Mouse (Mus musculus): ENCODE measurements around the gene Iqgap2.

DNA sequence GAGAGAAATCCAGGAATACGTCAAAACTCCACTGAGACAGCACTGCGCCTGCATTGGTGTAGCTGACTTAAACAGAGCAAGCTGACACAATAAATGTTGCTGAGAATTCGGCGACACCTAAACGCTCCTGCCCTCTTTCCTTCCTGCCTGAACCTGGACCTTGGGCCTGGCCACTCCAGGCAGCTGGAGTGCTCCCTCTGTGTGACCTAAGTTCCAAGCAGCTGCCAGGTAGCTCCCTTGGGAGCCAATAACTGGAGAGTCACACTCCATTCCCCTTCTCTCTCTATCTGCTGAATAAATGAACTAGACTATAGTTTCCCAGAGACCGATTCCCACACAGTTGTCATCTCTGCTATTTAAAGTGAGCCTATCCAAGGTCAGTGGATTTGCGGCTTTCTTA lies 111.7 kb downstream of the Iqgap2 start:
- no peak for TF ChIP-seq CTCF (IDR thresholded peaks at IDR 0.05; ENCODE audit: insufficient read depth, low read length)
- TF ChIP-seq POLR2A (IDR thresholded peaks at IDR 0.05; ENCODE audit: borderline replicate concordance, extremely low read depth, low read depth, low read length) = no peak
